Mouse (Mus musculus) testis, adult 2 months (tissue): ENCODE results near the gene Stard5.

Experiments
- CTCF ChIP-seq: fragments of 200-500 bp; IDR thresholded peaks from 2 replicates; pipeline ENCODE4 v1.5.1; 2012; ENCODE audit warnings: low read depth, mild to moderate bottlenecking, inconsistent platforms, low read length, moderate library complexity; ENCODE audit not compliant: control insufficient read depth, insufficient read depth, insufficient replicate concordance
- POLR2A ChIP-seq: fragments of 200-500 bp; IDR thresholded peaks from 2 replicates; pipeline ENCODE4 v1.6.1; 2012; ENCODE audit warnings: low read depth, mild to moderate bottlenecking, inconsistent platforms, low read length, moderate library complexity; ENCODE audit not compliant: control insufficient read depth

DNA sequence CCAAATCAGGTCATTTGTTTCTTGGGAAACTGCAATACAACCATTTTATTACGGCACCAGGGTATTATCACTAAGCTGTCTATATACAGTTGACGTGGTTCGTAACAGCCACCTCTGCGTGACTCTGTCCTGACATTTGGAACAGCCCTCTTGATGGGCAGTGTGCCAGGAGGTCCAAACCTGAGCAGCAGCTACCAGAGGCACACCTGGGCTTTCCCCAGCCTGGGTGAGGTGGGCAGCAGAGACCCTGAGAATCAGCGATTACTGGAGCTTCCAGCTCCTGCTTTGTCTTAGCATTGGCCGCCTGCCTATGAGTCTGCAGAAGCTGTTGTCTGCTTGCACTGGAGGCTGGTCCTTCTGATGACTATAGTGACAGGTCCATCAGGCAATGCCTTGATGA lies 11.8 kb downstream of the Stard5 start:
- TF ChIP-seq POLR2A (no peak), CTCF (no peak)
